Mouse (Mus musculus) kidney, adult 2 months (tissue): ENCODE data around the gene Cby3.

Source experiments
- CTCF ChIP-seq: fragments of 200-500 bp; conservative IDR thresholded peaks from 2 replicates; pipeline ENCODE4 v1.5.1; 2011; ENCODE audit warnings: low read depth, mild to moderate bottlenecking, control low read depth, low read length, moderate library complexity, mixed read lengths; ENCODE audit not compliant: insufficient read depth, insufficient read length
- POLR2A ChIP-seq: fragments of 200-500 bp; IDR thresholded peaks from one replicate; pipeline ENCODE4 v1.6.1; 2011; ENCODE audit warnings: low read depth, low read length, control low read depth

DNA sequence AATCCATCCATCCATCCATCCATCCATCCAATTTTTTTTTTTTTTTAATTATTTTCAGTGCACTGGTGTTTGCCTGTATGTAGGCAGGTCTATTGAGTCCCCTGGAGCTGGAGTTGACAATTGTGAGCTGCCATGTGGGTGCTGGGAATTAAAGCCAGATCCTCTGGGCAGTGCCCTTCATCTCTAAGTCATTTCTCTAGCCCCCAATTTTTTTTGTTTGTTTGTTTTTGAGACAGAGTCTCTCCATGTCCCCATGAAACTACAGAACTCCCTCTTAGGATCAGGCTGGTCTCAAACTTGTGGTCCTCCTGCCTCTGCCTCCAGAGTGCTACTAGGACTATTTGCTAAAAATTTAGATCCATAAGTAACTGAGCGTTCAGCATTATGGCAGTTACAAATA is 17.6 kb downstream of the Cby3 start:
- TF ChIP-seq CTCF (no peak), POLR2A (no peak)
